Comparison of ENCODE assay signal across 13 mouse cellular contexts in the genomic region with DNA sequence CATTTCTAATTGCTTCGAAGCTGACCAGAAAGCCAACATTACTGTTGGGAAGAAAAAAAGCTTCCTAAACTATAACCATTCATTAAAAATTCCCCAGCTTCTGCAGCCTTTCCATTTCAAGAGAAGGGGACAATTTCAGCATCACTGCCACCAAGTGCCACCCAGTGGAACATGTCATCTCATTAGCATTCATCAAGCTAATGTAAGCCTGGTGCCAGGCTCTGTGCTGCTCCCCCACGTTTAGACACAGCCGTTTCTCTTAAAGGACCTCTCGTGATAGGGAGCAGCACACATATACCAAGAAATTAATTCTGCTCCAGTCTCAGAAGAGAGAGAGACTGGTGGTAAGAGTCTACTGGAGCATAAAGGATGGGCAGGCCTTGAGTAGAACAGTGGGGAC.
"Had no signal": no experiment of that assay in that cellular context is flagged by ENCODE, and none has a peak within 500 bp of the region (broad histone marks: within the 10 kb centered on the region; RNA-seq: fewer than 3 reads in every experiment).

No protein-coding gene starts in this region.

- H3K9ac ChIP-seq: limb, embryonic 12.5 days; liver, embryonic 13.5 days; liver, postnatal 0 days; lung, embryonic 15.5 days; neural tube, embryonic 12.5 days had no signal

- H3K27ac ChIP-seq: limb, embryonic 12.5 days; liver, embryonic 13.5 days; lung, embryonic 15.5 days; macrophage; neural tube, embryonic 12.5 days had no signal

- H3K36me3 ChIP-seq: limb, embryonic 12.5 days; liver, embryonic 13.5 days; lung, embryonic 15.5 days; neural tube, embryonic 12.5 days had no signal

- H3K9me3 ChIP-seq: liver, embryonic 13.5 days; lung, embryonic 15.5 days; neural tube, embryonic 12.5 days had no signal

- ATAC-seq: liver, postnatal 0 days had no signal

- DNase-seq: kidney, adult 11 months; kidney, postnatal 10 days; kidney, postnatal 4 days; liver, embryonic 13.5 days; liver, postnatal 0 days; lung, postnatal 14 days; spleen, adult 18-20 months; thymus, adult 18-20 months; thymus, postnatal 14 days had no signal

- H3K4me1 ChIP-seq: limb, embryonic 12.5 days; neural tube, embryonic 12.5 days had no signal

- H3K4me3 ChIP-seq: limb, embryonic 12.5 days; liver, embryonic 13.5 days; lung, embryonic 15.5 days; neural tube, embryonic 12.5 days had no signal

- H3K27me3 ChIP-seq: limb, embryonic 12.5 days; liver, embryonic 13.5 days; lung, embryonic 15.5 days; neural tube, embryonic 12.5 days had no signal

- H3K4me2 ChIP-seq: limb, embryonic 12.5 days; liver, embryonic 13.5 days; lung, embryonic 15.5 days; neural tube, embryonic 12.5 days had no signal
